Comparison of ENCODE assay signal across 8 mouse cellular contexts in genomic region chr13:101766605-101767012, GRCm38 (mm10). TPM values are rescaled to one million over a fixed set of nuclear protein-coding genes. Genes with fewer than 3 reads are reported as not detected.
DNase-seq lines count a peak whose midpoint lies in the region; ATAC-seq and TF ChIP-seq lines count a peak whose summit lies in the region.

No protein-coding gene starts in this region.

- intact Hi-C loops in heart, postnatal 25 days (cut with DNase I) = loop anchor here (2.0 to 10.0 kb wide), 4 partner anchors 34 to 558 kb away; no protein-coding TSS in a partner anchor

- no peaks in the 10 kb centered on the region for H3K36me3 ChIP-seq in heart, embryonic 13.5 days
- H3K36me3 ChIP-seq in ES-Bruce4 (ENCODE audit: control insufficient read depth, insufficient read depth, low read length, poor library complexity, severe bottlenecking) = no peaks in the 10 kb centered on the region
- no peaks in the 10 kb centered on the region for H3K36me3 ChIP-seq in liver, postnatal 0 days (replicated peaks; ENCODE audit: insufficient read depth, low read length)

- TF ChIP-seq EP300 in ES-Bruce4 (IDR thresholded peaks at IDR 0.05; ENCODE audit: insufficient read depth, low read depth, low read length) = no peak
- no peak for TF ChIP-seq EP300 in liver, postnatal 0 days (IDR thresholded peaks at IDR 0.05; ENCODE audit: low read depth)

- no peak for TF ChIP-seq POLR2A in ES-Bruce4 (IDR thresholded peaks at IDR 0.05; ENCODE audit: insufficient read depth, low read length)

- H3K4me3 ChIP-seq in heart, embryonic 13.5 days = peak overlapping the region; percentile 74
- peak overlapping the region; percentile 92 for H3K4me3 ChIP-seq in ES-Bruce4 (ENCODE audit: low read depth, low read length)
- peak overlapping the region; percentile 99 for H3K4me3 ChIP-seq in liver, postnatal 0 days (ENCODE audit: low read depth, low read length)

- no peak for TF ChIP-seq CTCF in ES-Bruce4 (IDR thresholded peaks at IDR 0.05; ENCODE audit: low read depth, low read length)
- TF ChIP-seq CTCF in liver, postnatal 0 days (IDR thresholded peaks at IDR 0.05; ENCODE audit: low read depth) = no peak

- peak overlapping the region; percentile 95 for H3K9ac ChIP-seq in heart, embryonic 13.5 days
- peak overlapping the region; percentile 59 for H3K9ac ChIP-seq in ES-Bruce4 (ENCODE audit: low read depth, poor library complexity, severe bottlenecking)
- H3K9ac ChIP-seq in liver, postnatal 0 days (replicated peaks) = peak overlapping the region; percentile 96

- ATAC-seq in heart, embryonic 13.5 days (ENCODE audit: extremely low read depth, insufficient number of reproducible peaks, low FRiP score, low TSS enrichment) = no peak
- ATAC-seq in liver, postnatal 0 days = no peak

- H3K4me2 ChIP-seq in heart, embryonic 13.5 days = peak overlapping the region; percentile 95
- peak overlapping the region; percentile 87 for H3K4me2 ChIP-seq in liver, postnatal 0 days (ENCODE audit: low read depth, low read length)

- H3K27ac ChIP-seq in heart, embryonic 13.5 days (replicated peaks) = peak overlapping the region; percentile 98
- H3K27ac ChIP-seq in ES-Bruce4 (ENCODE audit: insufficient read depth, low read length) = no peak overlapping the region
- peak overlapping the region; percentile 99 for H3K27ac ChIP-seq in liver, postnatal 0 days (ENCODE audit: low read depth)

- no peak for DNase-seq in heart, postnatal 25 days (ENCODE audit: low spot score)
- peak; percentile 91 for DNase-seq in gonadal fat pad, adult 2 months (ENCODE audit: low read depth)
- DNase-seq in liver, postnatal 0 days = no peak
- no peak for DNase-seq in embryo, embryonic 11 days
- DNase-seq in cerebellum, adult 11 months = no peak
- no peak for DNase-seq in layer of hippocampus, adult 8-10 months (ENCODE audit: low spot score in 2 of 2)

- H3K9me3 ChIP-seq in heart, embryonic 13.5 days = no peaks in the 10 kb centered on the region
- no peaks in the 10 kb centered on the region for H3K9me3 ChIP-seq in ES-Bruce4 (replicated peaks; ENCODE audit: control insufficient read depth, insufficient read depth, low read length, poor library complexity, severe bottlenecking)
- no peaks in the 10 kb centered on the region for H3K9me3 ChIP-seq in liver, postnatal 0 days (ENCODE audit: low read length)

- WGBS in heart, embryonic 13.5 days = 1% methylated on average over 5 of the region's 5 CpGs
- WGBS in liver, postnatal 0 days (ENCODE audit: insufficient replicate concordance) = 0% methylated on average over 5 of the region's 5 CpGs

- H3K4me1 ChIP-seq in heart, embryonic 13.5 days = peaks cover 54% of the 10 kb centered on the region
- H3K4me1 ChIP-seq in ES-Bruce4 (ENCODE audit: control insufficient read depth, insufficient read depth, low read length) = peaks cover 9% of the 10 kb centered on the region
- H3K4me1 ChIP-seq in liver, postnatal 0 days (ENCODE audit: insufficient read depth) = peaks cover 43% of the 10 kb centered on the region

- no peaks in the 10 kb centered on the region for H3K27me3 ChIP-seq in heart, embryonic 13.5 days (replicated peaks)
- no peaks in the 10 kb centered on the region; the same call in 1 of the 2 replicates for H3K27me3 ChIP-seq in ES-Bruce4 (ENCODE audit: control insufficient read depth, insufficient read depth, low read length, poor library complexity, severe bottlenecking)
- H3K27me3 ChIP-seq in liver, postnatal 0 days (ENCODE audit: insufficient read depth, low read length) = no peaks in the 10 kb centered on the region

RNA-seq across cellular contexts. Expression of gene Pik3r1, which starts 1.4 kb away (rescaled TPM):
- polyA plus RNA-seq in heart, embryonic 13.5 days (2015; fragmentation: Nextera tagmentation; extraction: Ambion mirVana) = 13.3 and 15.5 TPM in 2 replicates
- total RNA-seq in heart, postnatal 25 days (2021) = 100 to 1,000 TPM in 1 of 2 experiments, 10 to 100 TPM in 1; 93.6 to 111 TPM
- 7.2 and 7.5 TPM in 2 replicates for polyA plus RNA-seq in ES-Bruce4 (2011; ENCODE audit: insufficient read depth, insufficient read length, low read depth, missing spikeins)
- polyA plus RNA-seq in gonadal fat pad, adult 2 months (2012; rRNA removed) = 38.5 and 40.2 TPM in 2 replicates
- 18.0 and 18.5 TPM in 2 replicates for polyA plus RNA-seq in liver, postnatal 0 days (2015; fragmentation: Nextera tagmentation; extraction: Ambion mirVana)
- 10 to 100 TPM; 73.3 to 88.6 (median 79.4) TPM for total RNA-seq in layer of hippocampus, adult 8-10 months (2022)
